Mouse (Mus musculus) CH12.LX (cell line): ENCODE measurements around the gene Ffar1.

Experiments used
- CTCF ChIP-seq, 2 experiments: IDR thresholded peaks in 1 of 2; conservative IDR thresholded peaks in 1 of 2; 2 replicates each; pipeline ENCODE4 v1.5.1; 2011 to 2012; ENCODE audit warnings: low read depth in 2 of 2, low read length in 2 of 2, improper control_type of control experiment in 1 of 2, inconsistent platforms in 1 of 2, mild to moderate bottlenecking in 1 of 2, moderate library complexity in 1 of 2
- ETS1 ChIP-seq: conservative IDR thresholded peaks from 2 replicates; pipeline ENCODE4 v1.6.1; 2012; ENCODE audit warnings: low read depth, mild to moderate bottlenecking, inconsistent platforms, low read length, improper control_type of control experiment, moderate library complexity
- MAFK ChIP-seq: IDR thresholded peaks from 2 replicates; pipeline ENCODE4 v1.6.1; 2011; ENCODE audit warnings: low read length, improper control_type of control experiment; ENCODE audit not compliant: insufficient replicate concordance
- MAZ ChIP-seq: IDR thresholded peaks from 2 replicates; pipeline ENCODE4 v1.6.1; 2012; ENCODE audit warnings: low read depth, mild to moderate bottlenecking, inconsistent platforms, low read length, improper control_type of control experiment, moderate library complexity
- MEF2A ChIP-seq: IDR thresholded peaks from 2 replicates; pipeline ENCODE4 v1.6.1; 2014; ENCODE audit warnings: low read depth, mild to moderate bottlenecking, inconsistent platforms, low read length, improper control_type of control experiment, borderline replicate concordance
- MXI1 ChIP-seq: IDR thresholded peaks from 2 replicates; pipeline ENCODE4 v1.6.1; 2011; ENCODE audit warnings: mild to moderate bottlenecking, low read depth, low read length, improper control_type of control experiment
- NELFE ChIP-seq: IDR thresholded peaks from 2 replicates; pipeline ENCODE4 v1.6.1; 2011; ENCODE audit warnings: low read depth, low read length, improper control_type of control experiment
- POLR2A ChIP-seq: IDR thresholded peaks from 2 replicates; pipeline ENCODE4 v1.6.1; 2011; ENCODE audit warnings: low read depth, mild to moderate bottlenecking, improper control_type of control experiment, low read length
- RCOR1 ChIP-seq: conservative IDR thresholded peaks from 2 replicates; pipeline ENCODE4 v1.6.1; 2012; ENCODE audit warnings: low read depth, mild to moderate bottlenecking, inconsistent platforms, low read length, improper control_type of control experiment
- SIN3A ChIP-seq: IDR thresholded peaks from 2 replicates; pipeline ENCODE4 v1.6.1; 2012; ENCODE audit warnings: low read length, improper control_type of control experiment, inconsistent platforms
- ZKSCAN1 ChIP-seq: IDR thresholded peaks from 2 replicates; pipeline ENCODE4 v1.6.1; 2012; ENCODE audit warnings: low read depth, inconsistent platforms, low read length, improper control_type of control experiment, borderline replicate concordance

- TF ChIP-seq CTCF (conservative IDR thresholded peaks at IDR 0.05 in 1 of 2, IDR thresholded peaks at IDR 0.05 in 1 of 2; ENCODE audit: low read depth in 2 of 2, low read length in 2 of 2) (no peak), MAZ (no peak), POLR2A (no peak), MXI1 (no peak), RCOR1 (no peak), ZKSCAN1 (no peak), MEF2A (no peak), SIN3A (no peak), ETS1 (no peak), MAFK (no peak), NELFE (no peak)
Measured at GRCm38 (mm10) chr7:30812291-30812807, 49.0 kb downstream of the Ffar1 start.
